Mouse (Mus musculus) liver, embryonic 11.5 days (tissue): Measurements from ENCODE around the gene Gm10272. TPM values are rescaled to one million over a fixed set of nuclear protein-coding genes. Genes with fewer than 3 reads are reported as not detected.

Experiments
- ATAC-seq: fragments of 200-750 bp; cut with Nextera tagmentation; replicated peaks from 2 replicates; pipeline ENCODE4 v1.8.0; 2017; ENCODE audit warnings: moderate number of reproducible peaks, mild to moderate bottlenecking, moderate TSS enrichment, moderate library complexity; ENCODE audit not compliant: low FRiP score
- DNase-seq: peaks from one replicate; pipeline ENCODE4 v3.0.0-alpha.2; 2017; ENCODE audit warnings: low spot score
- H3K27ac ChIP-seq: fragments of 300-500 bp; sonication (generic); 2 replicates; pipeline ENCODE4 v1.5.1; 2014; ENCODE audit warnings: mild to moderate bottlenecking, low read depth, low read length, control low read depth
- H3K27me3 ChIP-seq: fragments of 300-500 bp; sonication (generic); replicated peaks from 2 replicates; pipeline ENCODE4 v1.6.1; 2014; ENCODE audit warnings: low read length, mixed read lengths; ENCODE audit not compliant: control insufficient read depth, insufficient read depth
- H3K36me3 ChIP-seq: fragments of 300-500 bp; sonication (generic); 2 replicates; pipeline ENCODE4 v1.6.1; 2014; ENCODE audit warnings: mild to moderate bottlenecking, low read length, moderate library complexity, mixed read lengths; ENCODE audit not compliant: control insufficient read depth, insufficient read depth
- H3K4me1 ChIP-seq: fragments of 300-500 bp; sonication (generic); replicated peaks from 2 replicates; pipeline ENCODE4 v1.6.1; 2014; ENCODE audit warnings: low read length, mixed read lengths; ENCODE audit not compliant: control insufficient read depth, insufficient read depth
- H3K4me2 ChIP-seq: fragments of 300-500 bp; sonication (generic); 2 replicates; pipeline ENCODE4 v1.6.1; 2014; ENCODE audit warnings: mild to moderate bottlenecking, control low read depth, moderate library complexity
- H3K4me3 ChIP-seq: fragments of 300-500 bp; sonication (generic); 2 replicates; pipeline ENCODE4 v1.5.1; 2014; ENCODE audit warnings: low read depth, low read length, control low read depth
- H3K9ac ChIP-seq: fragments of 300-500 bp; sonication (generic); 2 replicates; pipeline ENCODE4 v1.6.1; 2014; ENCODE audit warnings: low read depth, low read length, control low read depth
- H3K9me3 ChIP-seq: fragments of 300-500 bp; sonication (generic); 2 replicates; pipeline ENCODE4 v1.6.1; 2016; ENCODE audit warnings: low read length, inconsistent platforms, mixed read lengths; ENCODE audit not compliant: control insufficient read depth
- WGBS: fragments of 180-500 bp; shearing (Covaris S2); extraction: QIAGEN DNeasy Blood & Tissue Kit; methylation state at CpG from one replicate; pipeline ENCODE4 v1.1.7; 2014; 5-methylcytosine and 5-hydroxymethylcytosine counted together
- polyA plus RNA-seq: library from polyadenylated mRNA; unstranded; fragments of >200 nt; fragmentation: Nextera tagmentation; extraction: Ambion mirVana; gene quantifications from 2 replicates; pipeline ENCODE4 v1.2.1, GENCODE M21; 2014

The Gm10272 gene
- polyA plus RNA-seq, result not detected in 2 replicates

GRCm38 (mm10) chr10:77706326-77706725 lies at the start of gene Gm10272:
Gene Gm10272 (plus strand): TSS chr10:77706626.
- DNase-seq (no peak), ATAC-seq (no peak)
- H3K27me3 ChIP-seq, result no peaks in the 10 kb centered on the region
- 74% methylated on average over 1 of the region's 1 CpGs for WGBS
- H3K4me1 ChIP-seq, result no peaks in the 10 kb centered on the region
- H3K4me3 ChIP-seq, result no peak within 1 kb of the TSS
- no peaks in the 10 kb centered on the region for H3K36me3 ChIP-seq
- no peak within 1 kb of the TSS for H3K9ac ChIP-seq
- peaks cover 3% of the 10 kb centered on the region; the same call in 1 of the 2 replicates for H3K9me3 ChIP-seq
- no peak within 1 kb of the TSS for H3K27ac ChIP-seq
- H3K4me2 ChIP-seq, result no peak within 1 kb of the TSS

GRCm38 (mm10) chr10:77658286-77658994 lies 48.0 kb upstream of the Gm10272 start:
- Histone ChIP-seq H3K36me3 (no peaks in the 10 kb centered on the region), H3K9ac (no peak overlapping the region), H3K4me1 (no peaks in the 10 kb centered on the region), H3K4me2 (no peak overlapping the region), H3K27ac (no peak overlapping the region), H3K27me3 (peaks cover under 1% of the 10 kb centered on the region), H3K4me3 (no peak overlapping the region), H3K9me3 (no peaks in the 10 kb centered on the region)
- 60% methylated on average over 15 of the region's 15 CpGs for WGBS
- ATAC-seq (no peak), DNase-seq (no peak)

DNA sequence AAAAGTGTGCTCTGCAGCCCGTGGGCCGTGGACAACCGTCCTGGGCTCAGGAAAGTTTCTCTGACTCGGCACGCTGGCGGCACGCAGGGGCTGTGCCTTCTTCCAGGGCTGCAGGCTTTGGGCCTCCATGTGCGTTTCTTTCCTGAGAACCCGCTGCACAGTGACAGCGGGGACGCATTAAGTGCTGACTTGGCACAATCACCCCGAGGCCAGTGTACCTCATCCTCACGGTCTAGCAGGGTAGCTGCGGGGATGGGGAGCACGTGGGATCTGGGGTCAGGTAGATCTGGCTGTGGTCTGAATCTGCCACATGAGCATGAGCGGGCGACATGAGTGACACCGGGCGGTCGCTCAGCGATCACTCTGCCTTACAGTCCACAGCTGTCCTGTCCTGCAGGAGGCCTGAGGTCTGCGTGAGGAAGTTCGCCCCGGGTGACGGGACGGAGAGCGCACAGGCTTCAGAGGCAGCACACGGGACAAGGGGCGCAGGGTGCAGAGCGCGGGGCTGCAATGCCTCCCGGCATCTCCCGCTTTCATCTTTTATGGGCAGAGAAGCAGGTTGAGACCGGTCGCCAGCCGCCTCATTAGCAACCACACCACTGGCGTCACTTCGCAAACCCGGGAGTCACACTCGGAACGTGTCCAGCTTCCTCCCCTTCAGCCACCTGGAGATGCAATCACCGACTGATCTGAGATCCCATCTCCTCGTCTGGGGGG lies 42.3 kb upstream of the Gm10272 start:
- no peaks in the 10 kb centered on the region for H3K36me3 ChIP-seq
- H3K27me3 ChIP-seq, result peaks cover 23% of the 10 kb centered on the region
- no peak overlapping the region for H3K4me2 ChIP-seq
- ATAC-seq (no peak), DNase-seq (no peak)
- no peak overlapping the region for H3K27ac ChIP-seq
- no peak overlapping the region for H3K9ac ChIP-seq
- H3K9me3 ChIP-seq, result no peaks in the 10 kb centered on the region
- H3K4me1 ChIP-seq, result no peaks in the 10 kb centered on the region
- H3K4me3 ChIP-seq, result no peak overlapping the region
- 37% methylated on average over 43 of the region's 43 CpGs for WGBS

- Histone ChIP-seq H3K27me3 (peaks cover 23% of the 10 kb centered on the region), H3K27ac (no peak overlapping the region), H3K36me3 (no peaks in the 10 kb centered on the region), H3K4me2 (no peak overlapping the region), H3K9ac (no peak overlapping the region), H3K4me3 (no peak overlapping the region), H3K4me1 (peaks cover 6% of the 10 kb centered on the region; the same call in 1 of the 2 replicates), H3K9me3 (no peaks in the 10 kb centered on the region)
- WGBS, result 82% methylated on average over 8 of the region's 8 CpGs
- ATAC-seq (no peak), DNase-seq (no peak)
These were observed 40.1 kb upstream of the Gm10272 start for GRCm38 (mm10) chr10:77666342-77666741.

DNA sequence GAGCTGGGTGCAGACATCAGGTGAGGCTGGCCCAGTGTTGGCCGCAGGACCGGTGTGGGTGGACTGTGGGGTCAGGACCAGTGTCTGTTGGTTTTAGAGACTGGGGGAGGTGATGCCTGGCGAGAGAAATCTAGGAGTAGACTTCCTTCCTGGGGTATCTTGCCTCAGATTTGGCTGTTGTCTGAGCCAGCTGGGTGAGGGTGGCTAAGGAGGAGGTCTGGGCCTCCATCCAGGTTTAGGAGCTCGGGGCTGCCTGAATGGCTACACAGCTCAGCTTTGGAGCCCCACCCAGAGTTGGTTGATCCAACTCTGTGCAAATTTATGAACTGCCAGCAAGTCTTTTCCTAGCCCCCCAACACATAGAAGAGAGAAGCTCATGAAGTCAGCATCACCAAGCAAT lies 39.0 kb upstream of the Gm10272 start:
- no peaks in the 10 kb centered on the region for H3K9me3 ChIP-seq
- no peak for DNase-seq
- H3K27me3 ChIP-seq, result peaks cover 23% of the 10 kb centered on the region
- no peak overlapping the region for H3K27ac ChIP-seq
- WGBS, result 65% methylated on average over 4 of the region's 4 CpGs
- H3K4me1 ChIP-seq, result peaks cover 6% of the 10 kb centered on the region; the same call in 1 of the 2 replicates
- H3K4me3 ChIP-seq, result no peak overlapping the region
- no peak overlapping the region for H3K9ac ChIP-seq
- H3K36me3 ChIP-seq, result no peaks in the 10 kb centered on the region
- ATAC-seq, result no peak
- no peak overlapping the region for H3K4me2 ChIP-seq

DNA sequence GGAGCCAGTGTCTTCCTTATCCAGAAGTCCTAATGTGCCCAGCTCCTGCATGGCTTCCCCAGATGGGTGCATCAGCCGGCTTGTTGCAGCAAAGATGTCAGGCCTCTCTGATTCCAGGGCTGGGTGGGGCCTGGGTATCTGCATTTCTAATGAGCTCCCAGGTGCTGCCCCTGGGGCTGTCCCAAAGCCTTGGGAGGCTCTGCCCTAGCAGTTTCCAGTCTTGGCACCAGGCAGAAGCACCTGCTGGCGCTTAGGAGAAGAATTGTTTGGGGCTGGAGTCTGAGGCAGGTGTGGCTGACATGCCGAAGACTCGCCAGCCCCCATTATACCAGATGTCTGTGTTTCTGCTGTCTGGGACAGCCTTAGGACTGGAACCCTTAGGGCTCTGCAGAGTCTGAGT lies 35.7 kb upstream of the Gm10272 start:
- H3K9me3 ChIP-seq, result no peaks in the 10 kb centered on the region
- no peaks in the 10 kb centered on the region for H3K36me3 ChIP-seq
- peaks cover 14% of the 10 kb centered on the region for H3K27me3 ChIP-seq
- DNase-seq (no peak), ATAC-seq (no peak)
- WGBS, result 75% methylated on average over 4 of the region's 4 CpGs
- peaks cover 6% of the 10 kb centered on the region for H3K4me1 ChIP-seq
- H3K4me2 ChIP-seq, result no peak overlapping the region
- no peak overlapping the region for H3K9ac ChIP-seq
- no peak overlapping the region for H3K4me3 ChIP-seq
- peak overlapping the region; percentile 54 for H3K27ac ChIP-seq

DNA sequence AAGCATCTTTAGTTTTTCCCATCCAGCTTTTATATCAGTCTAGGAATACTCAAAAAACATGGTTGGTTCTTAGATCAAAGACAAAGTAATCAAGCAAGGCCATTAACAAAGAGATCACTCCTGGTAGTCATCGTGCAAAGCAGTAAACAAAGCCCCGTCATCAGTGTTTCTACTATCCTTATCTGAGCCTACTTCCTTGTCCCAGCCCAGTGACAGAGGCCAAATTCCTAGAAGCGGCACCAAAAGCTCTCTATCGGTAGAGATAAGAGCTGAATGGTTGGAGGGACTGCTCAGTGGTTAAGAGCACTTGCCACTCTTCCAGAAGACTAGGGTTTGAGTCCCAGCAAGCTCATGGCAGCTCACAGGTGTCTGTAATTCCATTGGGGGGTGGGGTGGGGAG lies 34.9 kb upstream of the Gm10272 start:
- no peak overlapping the region for H3K4me3 ChIP-seq
- H3K9me3 ChIP-seq, result no peaks in the 10 kb centered on the region
- peaks cover 18% of the 10 kb centered on the region for H3K27me3 ChIP-seq
- H3K9ac ChIP-seq, result no peak overlapping the region
- WGBS, result 9% methylated on average over 4 of the region's 4 CpGs
- peak overlapping the region; percentile 23 for H3K4me2 ChIP-seq
- H3K36me3 ChIP-seq, result no peaks in the 10 kb centered on the region
- ATAC-seq (peak; percentile 94), DNase-seq (no peak)
- peaks cover 6% of the 10 kb centered on the region for H3K4me1 ChIP-seq
- H3K27ac ChIP-seq, result peak overlapping the region; percentile 54

DNA sequence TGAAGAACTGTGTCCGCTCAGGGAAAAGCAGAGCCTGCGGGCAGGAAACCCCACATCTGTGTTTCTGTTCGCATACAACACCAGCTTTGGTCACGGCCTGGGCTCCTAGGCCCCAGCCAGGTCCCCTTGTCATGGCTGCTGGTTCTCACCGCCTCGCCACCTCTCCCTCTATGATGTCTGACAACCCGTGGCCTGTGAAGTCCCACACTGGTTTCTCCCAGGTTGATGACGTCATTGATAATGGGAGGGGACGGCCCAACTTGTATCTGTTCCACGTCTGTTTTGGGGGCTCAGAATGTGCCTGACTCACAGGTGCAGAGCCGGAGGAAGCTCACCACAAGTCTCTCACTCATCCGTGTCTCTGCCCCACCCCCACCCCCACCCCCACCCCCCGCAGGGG lies 32.7 kb upstream of the Gm10272 start:
- no peak overlapping the region for H3K4me3 ChIP-seq
- H3K9me3 ChIP-seq, result no peaks in the 10 kb centered on the region
- DNase-seq (no peak), ATAC-seq (no peak)
- H3K4me1 ChIP-seq, result peaks cover 6% of the 10 kb centered on the region
- no peak overlapping the region for H3K4me2 ChIP-seq
- H3K9ac ChIP-seq, result no peak overlapping the region
- no peaks in the 10 kb centered on the region for H3K36me3 ChIP-seq
- WGBS, result 55% methylated on average over 13 of the region's 13 CpGs
- no peak overlapping the region for H3K27ac ChIP-seq
- peaks cover 39% of the 10 kb centered on the region for H3K27me3 ChIP-seq
